Mouse (Mus musculus) lung, postnatal 10 days (tissue): Measurements from ENCODE around the gene Olfr15.

Experiments
- DNase-seq: peaks from one replicate; pipeline ENCODE4 v3.0.0; 2021

Olfr15 gene

GRCm38 (mm10) chr16:3876346-3876745 lies 45.7 kb downstream of the Olfr15 start:
- DNase-seq, result no peak

GRCm38 (mm10) chr16:3884201-3885064 lies 53.8 kb downstream of the Olfr15 start, which contains the start of the genes Zfp597 and Gm20695:
Gene Zfp597 (minus strand): TSS chr16:3884561.
Gene Gm20695 (plus strand): TSS chr16:3884648.
- DNase-seq, result peak; percentile 96

DNA sequence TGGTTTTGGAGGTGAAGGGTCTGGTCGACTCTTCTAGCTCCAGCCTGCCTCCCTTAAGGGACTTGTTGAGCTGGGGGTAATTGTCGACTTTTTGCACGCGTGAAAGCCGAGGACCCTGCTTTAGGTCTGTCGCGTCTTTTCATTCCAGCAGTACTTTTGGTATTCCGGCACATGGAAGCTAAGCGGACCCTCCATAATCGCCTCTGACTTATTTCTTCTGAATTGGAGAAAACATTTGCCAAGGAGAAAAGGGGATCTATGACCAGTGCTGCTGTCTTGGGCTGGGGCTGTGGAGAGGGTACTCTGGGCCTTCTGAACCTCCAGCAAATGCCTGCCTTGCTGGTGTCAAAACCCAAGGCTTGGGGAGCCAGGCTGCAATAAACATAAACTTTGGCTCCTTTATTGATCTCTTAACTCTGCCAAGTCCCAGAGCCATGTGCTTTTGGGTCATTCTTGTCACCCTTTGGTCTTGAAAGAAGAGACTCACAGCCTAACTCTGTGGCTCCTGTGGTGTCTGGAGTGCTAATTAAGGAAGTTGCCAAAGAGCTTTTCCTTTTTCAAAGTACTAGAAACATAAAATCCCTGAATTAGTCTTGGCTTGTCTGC lies 54.5 kb downstream of the Olfr15 start:
- DNase-seq, result no peak

- no peak for DNase-seq
Measured at GRCm38 (mm10) chr16:3891621-3892295, 61.1 kb downstream of the Olfr15 start.

DNA sequence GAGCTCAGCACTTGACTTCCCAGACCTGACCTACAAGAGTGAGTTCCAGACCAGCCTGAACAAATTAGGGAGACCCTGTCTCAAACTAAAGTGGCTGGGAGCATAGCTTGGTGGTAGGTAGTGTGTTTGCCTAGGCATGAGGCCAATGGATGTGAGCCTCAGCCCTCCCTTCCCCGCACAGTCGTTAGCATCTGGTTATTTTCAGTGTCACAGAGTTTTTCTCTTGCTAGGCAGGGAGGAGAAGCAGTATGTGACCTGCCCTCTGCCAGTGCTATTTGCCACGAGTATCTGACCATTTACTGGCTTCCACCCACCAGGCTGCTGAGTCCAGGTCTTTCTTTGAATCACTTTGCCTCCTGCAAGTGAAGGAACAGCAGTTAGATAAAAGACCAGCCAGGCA lies 63.1 kb downstream of the Olfr15 start:
- DNase-seq, result no peak
